Mouse (Mus musculus) lung, embryonic 15.5 days (tissue): Measurements from ENCODE around the gene Il31ra. TPM values are rescaled to one million over a fixed set of nuclear protein-coding genes. Genes with fewer than 3 reads are reported as not detected.

Experiments
- ATAC-seq: fragments of 200-750 bp; cut with Nextera tagmentation; 2 replicates; pipeline ENCODE4 v1.8.0; 2017; ENCODE audit warnings: moderate number of reproducible peaks, borderline replicate concordance; ENCODE audit not compliant: low FRiP score, low TSS enrichment; ENCODE audit errors: extremely low read depth
- H3K27ac ChIP-seq: fragments of 300-500 bp; sonication (generic); 2 replicates; pipeline ENCODE4 v1.5.1; 2015; ENCODE audit warnings: moderate library complexity, mild to moderate bottlenecking, inconsistent platforms
- H3K27me3 ChIP-seq: fragments of 300-500 bp; sonication (generic); 2 replicates; pipeline ENCODE4 v1.6.1; 2015; ENCODE audit warnings: inconsistent platforms
- H3K36me3 ChIP-seq: fragments of 300-500 bp; sonication (generic); 2 replicates; pipeline ENCODE4 v1.6.1; 2015; ENCODE audit warnings: inconsistent platforms
- H3K4me1 ChIP-seq: fragments of 300-500 bp; sonication (generic); 2 replicates; pipeline ENCODE4 v1.6.1; 2015; ENCODE audit warnings: inconsistent platforms
- H3K4me2 ChIP-seq: fragments of 300-500 bp; sonication (generic); 2 replicates; pipeline ENCODE4 v1.6.1; 2015; ENCODE audit warnings: inconsistent platforms, mild to moderate bottlenecking, moderate library complexity
- H3K4me3 ChIP-seq: fragments of 300-500 bp; sonication (generic); 2 replicates; pipeline ENCODE4 v1.5.1; 2015; ENCODE audit warnings: mild to moderate bottlenecking, inconsistent platforms
- H3K9ac ChIP-seq: fragments of 300-500 bp; sonication (generic); 2 replicates; pipeline ENCODE4 v1.6.1; 2015; ENCODE audit warnings: inconsistent platforms
- H3K9me3 ChIP-seq: fragments of 300-500 bp; sonication (generic); 2 replicates; pipeline ENCODE4 v1.6.1; 2016; ENCODE audit warnings: inconsistent platforms
- WGBS: fragments of 180-500 bp; shearing (Covaris S2); methylation state at CpG from one replicate; pipeline ENCODE4 v1.1.7; 2015; 5-methylcytosine and 5-hydroxymethylcytosine counted together
- polyA plus RNA-seq: library from polyadenylated mRNA; unstranded; fragments of >200 nt; fragmentation: Nextera tagmentation; extraction: Ambion mirVana; gene quantifications from 2 replicates; pipeline ENCODE4 v1.2.1, GENCODE M21; 2015

The Il31ra gene
- polyA plus RNA-seq, 1 experiment from 2014 or later: not detected

DNA sequence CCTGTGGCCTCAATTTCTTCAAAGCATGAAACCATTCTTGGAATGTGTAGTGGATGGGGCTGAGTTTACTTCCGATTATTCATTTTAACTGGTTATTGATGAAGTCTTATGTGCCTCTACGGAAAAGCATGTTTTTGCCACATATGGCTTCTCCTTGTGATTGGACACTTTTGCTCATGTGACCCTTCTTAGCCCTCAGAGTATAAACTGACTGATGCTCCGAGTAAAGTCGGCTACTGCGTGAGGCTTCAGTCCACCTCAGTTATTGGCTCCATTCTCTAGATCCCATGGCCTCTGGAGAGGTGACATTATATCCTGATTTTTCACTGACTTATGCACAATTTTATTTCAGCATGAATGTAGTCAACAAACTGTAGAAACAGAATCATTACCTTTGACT is 40.9 kb downstream of the Il31ra start:
- 88% methylated on average over 5 of the region's 5 CpGs for WGBS
- H3K4me1 ChIP-seq: no peaks in the 10 kb centered on the region
- no peaks in the 10 kb centered on the region for H3K36me3 ChIP-seq
- H3K9ac ChIP-seq: no peak overlapping the region
- no peaks in the 10 kb centered on the region for H3K27me3 ChIP-seq
- H3K9me3 ChIP-seq: no peaks in the 10 kb centered on the region
- H3K4me2 ChIP-seq: no peak overlapping the region
- H3K27ac ChIP-seq: no peak overlapping the region
- no peak for ATAC-seq
- H3K4me3 ChIP-seq: no peak overlapping the region

DNA sequence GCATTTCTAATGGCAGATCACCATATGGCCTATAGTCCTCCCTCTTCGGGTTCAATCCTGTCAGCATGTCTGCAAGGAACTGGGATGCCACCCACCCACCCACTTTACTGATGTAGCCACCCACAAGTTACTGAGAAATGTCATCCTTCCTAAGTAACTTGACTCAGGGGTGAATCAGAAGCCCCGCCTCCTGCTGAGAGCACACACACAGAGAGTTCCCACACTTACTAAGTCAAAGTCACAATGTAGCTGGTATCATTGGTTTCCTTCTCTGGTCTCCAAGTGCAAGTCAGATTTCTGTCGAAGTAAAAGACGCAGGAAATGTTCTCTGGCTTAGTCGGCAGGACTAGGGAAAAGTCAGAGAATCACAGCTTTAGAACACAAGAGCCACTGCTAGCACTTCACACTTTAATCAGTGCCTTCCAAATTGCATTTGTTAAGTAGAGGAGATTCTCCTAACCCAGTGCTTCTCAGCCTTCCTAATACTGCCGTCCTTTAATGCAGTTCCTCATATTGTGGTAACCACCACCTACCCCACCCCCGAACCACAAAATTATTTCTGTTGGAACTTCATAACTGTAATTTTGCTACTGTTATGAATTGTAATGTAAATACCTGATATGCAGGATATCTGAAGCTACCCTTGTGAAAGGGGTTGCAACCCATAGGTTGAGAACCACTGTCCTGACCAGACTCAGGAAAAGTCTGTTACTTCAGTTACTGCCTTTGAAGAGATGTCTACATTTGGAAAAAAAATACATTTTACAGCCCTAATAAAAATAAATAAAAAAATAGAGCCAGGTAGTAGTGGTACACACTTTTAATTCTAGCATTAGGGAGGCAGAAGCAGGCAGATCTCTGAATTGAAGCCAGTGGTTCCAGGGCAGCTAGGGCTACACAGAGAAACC is 42.3 kb downstream of the Il31ra start:
- no peak overlapping the region for H3K27ac ChIP-seq
- 62% methylated on average over 7 of the region's 7 CpGs for WGBS

DNA sequence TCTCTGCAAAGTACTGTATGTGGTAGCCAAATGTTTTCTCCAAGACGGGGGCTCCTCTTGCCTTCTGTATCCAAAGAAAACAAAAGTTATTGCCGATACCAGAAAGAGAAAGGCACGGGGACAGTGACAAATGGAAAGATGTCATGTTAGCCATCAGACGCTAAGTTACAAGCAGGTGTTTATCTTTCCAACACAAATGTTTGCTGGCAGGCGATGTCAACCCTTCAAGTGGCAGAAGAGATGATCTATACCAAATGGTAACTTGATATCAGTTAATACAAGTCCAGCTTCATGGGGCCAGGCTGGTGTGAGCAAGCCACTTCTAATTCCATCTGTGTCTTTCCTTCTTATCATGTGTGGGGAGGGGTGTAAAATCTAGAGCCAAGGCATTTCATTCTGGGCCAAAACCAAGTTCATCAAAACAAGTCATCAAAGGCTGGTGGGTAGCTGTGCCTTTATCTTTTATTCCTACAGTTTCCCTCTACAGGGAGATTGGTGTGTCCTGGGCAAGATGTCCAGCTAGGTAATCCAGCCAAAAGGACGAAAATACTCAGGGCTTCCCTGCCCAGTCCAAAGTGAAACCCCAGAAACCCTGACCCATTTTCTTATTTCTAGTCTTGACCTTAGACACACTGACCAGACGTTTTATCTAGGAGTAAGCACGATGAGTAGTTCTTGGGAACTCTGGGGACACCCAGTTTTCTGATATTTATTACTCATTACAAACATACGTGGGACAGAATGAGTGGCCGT is 52.8 kb downstream of the Il31ra start:
- H3K27ac ChIP-seq: no peak overlapping the region
- H3K9me3 ChIP-seq: no peaks in the 10 kb centered on the region
- ATAC-seq: no peak
- H3K9ac ChIP-seq: no peak overlapping the region
- no peak overlapping the region for H3K4me3 ChIP-seq
- 42% methylated on average over 10 of the region's 10 CpGs for WGBS
- no peak overlapping the region for H3K4me2 ChIP-seq
- H3K27me3 ChIP-seq: no peaks in the 10 kb centered on the region
- peaks cover 10% of the 10 kb centered on the region; the same call in 1 of the 2 replicates for H3K4me1 ChIP-seq
- no peaks in the 10 kb centered on the region for H3K36me3 ChIP-seq

More for the DNA sequence above, 42.3 kb downstream of the Il31ra start:
- H3K9ac ChIP-seq: no peak overlapping the region
- no peak overlapping the region for H3K4me3 ChIP-seq
- H3K4me2 ChIP-seq: no peak overlapping the region
- no peaks in the 10 kb centered on the region for H3K4me1 ChIP-seq
- no peak for ATAC-seq
- no peaks in the 10 kb centered on the region for H3K9me3 ChIP-seq
- H3K36me3 ChIP-seq: no peaks in the 10 kb centered on the region
- no peaks in the 10 kb centered on the region for H3K27me3 ChIP-seq

DNA sequence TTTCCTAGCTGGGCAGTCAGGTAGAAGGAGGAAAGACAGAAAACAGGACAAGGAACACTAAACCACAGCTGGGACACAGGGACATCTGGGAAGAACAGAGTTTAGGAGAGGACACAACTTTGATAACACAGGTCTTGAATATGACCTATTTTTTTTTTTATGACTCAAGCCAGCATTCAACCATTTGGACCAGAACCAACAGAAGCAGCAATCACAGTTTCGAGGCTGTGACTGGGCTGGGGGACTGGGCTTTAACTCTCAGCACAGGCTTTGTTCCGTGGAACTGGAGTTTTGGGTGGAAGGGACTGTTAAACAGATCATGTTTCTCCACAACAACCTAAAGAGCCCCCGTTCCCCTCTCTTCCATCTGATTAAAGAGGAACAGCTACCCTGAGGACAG is 53.5 kb downstream of the Il31ra start:
- H3K36me3 ChIP-seq: no peaks in the 10 kb centered on the region
- H3K9me3 ChIP-seq: no peaks in the 10 kb centered on the region
- 40% methylated on average over 3 of the region's 3 CpGs for WGBS
- ATAC-seq: no peak
- no peak overlapping the region for H3K9ac ChIP-seq
- no peak overlapping the region for H3K4me3 ChIP-seq
- peaks cover 10% of the 10 kb centered on the region; the same call in 1 of the 2 replicates for H3K4me1 ChIP-seq
- no peak overlapping the region for H3K27ac ChIP-seq
- no peak overlapping the region for H3K4me2 ChIP-seq
- no peaks in the 10 kb centered on the region for H3K27me3 ChIP-seq

DNA sequence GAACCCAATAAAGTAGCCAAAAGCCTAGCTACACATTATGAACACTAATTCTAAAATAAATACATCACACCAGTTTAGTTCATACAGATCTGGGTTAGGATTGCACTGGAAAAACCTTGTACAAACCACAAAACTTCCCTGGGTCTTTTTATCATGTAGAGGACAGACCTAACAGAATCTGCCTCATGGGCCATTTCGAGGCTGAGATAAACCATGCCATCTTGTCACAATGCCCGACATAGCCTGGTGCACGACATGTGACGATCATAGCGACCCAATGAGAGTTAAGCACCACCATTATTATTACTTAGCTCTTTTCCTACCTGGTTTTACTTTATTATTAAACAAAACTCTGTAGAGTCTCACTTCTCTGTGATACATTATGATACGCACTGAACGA is 57.1 kb downstream of the Il31ra start:
- H3K4me2 ChIP-seq: no peak overlapping the region
- 92% methylated on average over 7 of the region's 7 CpGs for WGBS
- H3K36me3 ChIP-seq: no peaks in the 10 kb centered on the region
- no peak for ATAC-seq
- no peak overlapping the region for H3K4me3 ChIP-seq
- no peaks in the 10 kb centered on the region for H3K9me3 ChIP-seq
- no peaks in the 10 kb centered on the region for H3K27me3 ChIP-seq
- H3K27ac ChIP-seq: no peak overlapping the region
- no peak overlapping the region for H3K9ac ChIP-seq
- peaks cover 10% of the 10 kb centered on the region; the same call in 1 of the 2 replicates for H3K4me1 ChIP-seq

DNA sequence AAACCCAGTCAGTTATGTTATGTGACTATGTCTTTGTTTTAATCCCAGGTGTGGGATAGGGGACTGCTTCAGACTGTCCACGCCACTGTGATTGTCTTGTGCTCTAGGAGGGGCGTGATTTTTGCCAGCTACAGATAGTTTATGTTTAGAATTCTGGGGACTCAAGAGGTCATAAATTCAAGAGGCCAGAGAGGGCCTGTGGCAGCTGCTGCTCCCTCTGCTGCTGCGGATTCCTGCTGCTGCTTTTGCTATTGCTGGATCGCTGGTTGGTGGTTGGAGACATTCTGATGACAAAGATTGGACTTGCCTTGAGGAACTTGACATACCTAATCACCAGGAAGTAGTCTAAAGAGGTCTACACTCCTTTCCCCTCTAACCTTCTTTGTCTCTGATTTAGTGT is 57.5 kb downstream of the Il31ra start:
- Histone ChIP-seq H3K36me3 (no peaks in the 10 kb centered on the region), H3K9me3 (no peaks in the 10 kb centered on the region), H3K27me3 (no peaks in the 10 kb centered on the region), H3K4me1 (peaks cover 10% of the 10 kb centered on the region; the same call in 1 of the 2 replicates), H3K9ac (no peak overlapping the region), H3K4me2 (no peak overlapping the region), H3K27ac (no peak overlapping the region), H3K4me3 (no peak overlapping the region)
- WGBS: 39% methylated on average over 4 of the region's 4 CpGs
- ATAC-seq: no peak

DNA sequence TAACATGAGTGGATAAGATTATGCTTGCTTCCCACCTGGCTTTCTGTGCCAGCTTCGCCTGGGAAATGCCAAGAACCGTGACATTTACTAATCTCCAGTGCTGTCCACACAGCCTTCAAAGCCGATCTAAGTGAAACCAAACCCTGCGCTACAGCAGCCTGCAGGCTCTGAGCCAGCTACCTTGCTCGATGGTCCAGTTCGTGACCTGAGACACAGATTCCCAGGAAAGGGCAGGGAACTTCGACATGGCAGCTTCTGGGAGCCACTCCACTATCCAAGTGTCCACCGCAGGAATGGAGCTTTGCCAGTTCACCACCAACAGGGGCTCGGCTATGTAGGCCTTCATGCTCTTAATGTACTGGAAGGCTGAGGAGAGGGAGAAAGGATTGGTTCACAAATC is 60.6 kb downstream of the Il31ra start:
- no peaks in the 10 kb centered on the region for H3K9me3 ChIP-seq
- H3K4me2 ChIP-seq: no peak overlapping the region
- H3K4me3 ChIP-seq: no peak overlapping the region
- H3K36me3 ChIP-seq: no peaks in the 10 kb centered on the region
- no peak overlapping the region for H3K9ac ChIP-seq
- no peak overlapping the region for H3K27ac ChIP-seq
- no peaks in the 10 kb centered on the region for H3K27me3 ChIP-seq
- WGBS: 66% methylated on average over 9 of the region's 9 CpGs
- no peak for ATAC-seq
- H3K4me1 ChIP-seq: no peaks in the 10 kb centered on the region

DNA sequence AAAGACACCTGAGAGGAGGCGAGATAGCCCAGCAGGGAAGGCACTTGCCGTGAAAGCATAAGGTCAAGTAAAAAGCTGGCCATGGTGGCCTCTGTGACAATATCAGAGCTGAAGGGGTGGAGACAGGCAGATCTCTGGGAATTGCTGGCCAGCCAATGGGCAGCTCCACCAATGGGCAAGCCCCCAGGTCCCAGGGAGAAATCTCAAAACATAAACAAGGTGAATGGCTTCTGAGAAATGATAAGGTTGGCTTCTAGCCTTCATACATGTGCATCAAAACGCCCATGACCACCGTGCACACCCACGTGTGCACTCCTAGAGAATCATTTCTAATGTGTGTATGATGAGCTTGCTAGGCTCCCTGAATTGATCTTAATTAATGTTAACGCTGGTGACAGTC is 61.9 kb downstream of the Il31ra start:
- H3K4me2 ChIP-seq: no peak overlapping the region
- H3K4me3 ChIP-seq: no peak overlapping the region
- 77% methylated on average over 6 of the region's 6 CpGs for whole genome bisulfite sequencing

DNA sequence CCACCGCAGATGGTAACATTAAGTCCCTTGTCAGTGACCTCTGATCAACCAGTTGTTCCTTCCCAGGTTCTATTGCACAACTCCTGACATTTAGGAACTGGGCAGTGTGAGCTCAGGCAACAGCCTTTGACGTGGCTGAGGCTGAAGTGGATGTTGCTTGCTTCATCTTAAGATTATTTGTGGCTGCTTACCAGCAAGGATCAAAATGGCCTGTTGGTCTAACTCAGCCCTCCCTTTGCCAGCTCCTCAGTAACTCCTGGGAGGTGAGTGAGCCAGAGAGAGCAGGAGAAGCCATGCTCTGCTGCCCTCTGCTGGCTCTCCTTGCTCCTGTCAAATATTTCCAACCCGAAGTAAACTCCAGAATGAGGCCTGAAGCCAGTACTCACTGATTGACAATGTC is 64.3 kb downstream of the Il31ra start:
- 31% methylated on average over 3 of the region's 3 CpGs for WGBS
- no peaks in the 10 kb centered on the region for H3K9me3 ChIP-seq

More for the DNA sequence above, 61.9 kb downstream of the Il31ra start:
- Histone ChIP-seq H3K27me3 (no peaks in the 10 kb centered on the region), H3K27ac (no peak overlapping the region), H3K36me3 (no peaks in the 10 kb centered on the region), H3K9me3 (no peaks in the 10 kb centered on the region), H3K9ac (no peak overlapping the region), H3K4me1 (no peaks in the 10 kb centered on the region)
- no peak for ATAC-seq

DNA sequence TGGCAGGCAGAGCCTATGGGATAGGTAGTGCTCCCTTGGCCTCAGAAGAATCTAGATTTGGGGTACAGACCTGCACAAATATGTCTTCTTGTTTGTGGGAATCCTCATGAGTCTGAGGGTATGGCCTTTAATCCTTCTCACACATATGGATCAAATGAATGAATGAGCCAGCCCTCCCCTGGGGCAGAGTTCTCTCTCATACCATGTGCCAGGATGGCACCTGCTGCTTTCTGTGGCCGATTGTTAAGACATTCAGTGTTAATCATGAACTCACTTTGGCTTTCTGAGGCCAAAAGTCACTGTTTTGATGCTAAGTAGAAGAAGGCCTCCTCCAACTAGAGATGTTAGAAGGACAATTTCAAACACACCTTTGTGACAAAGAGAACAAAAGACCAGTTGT is 67.0 kb downstream of the Il31ra start:
- Histone ChIP-seq H3K9ac (no peak overlapping the region), H3K27me3 (no peaks in the 10 kb centered on the region), H3K27ac (no peak overlapping the region), H3K4me2 (no peak overlapping the region), H3K36me3 (no peaks in the 10 kb centered on the region), H3K4me3 (no peak overlapping the region), H3K9me3 (no peaks in the 10 kb centered on the region), H3K4me1 (no peaks in the 10 kb centered on the region)
- no peak for ATAC-seq
- WGBS: 59% methylated on average over 1 of the region's 1 CpGs

More for the DNA sequence above, 64.3 kb downstream of the Il31ra start:
- Histone ChIP-seq H3K27me3 (no peaks in the 10 kb centered on the region), H3K36me3 (no peaks in the 10 kb centered on the region), H3K4me1 (no peaks in the 10 kb centered on the region), H3K4me2 (no peak overlapping the region), H3K9ac (no peak overlapping the region), H3K4me3 (no peak overlapping the region), H3K27ac (no peak overlapping the region)
- ATAC-seq: peak; percentile 35; the same call in 1 of the 2 replicates

DNA sequence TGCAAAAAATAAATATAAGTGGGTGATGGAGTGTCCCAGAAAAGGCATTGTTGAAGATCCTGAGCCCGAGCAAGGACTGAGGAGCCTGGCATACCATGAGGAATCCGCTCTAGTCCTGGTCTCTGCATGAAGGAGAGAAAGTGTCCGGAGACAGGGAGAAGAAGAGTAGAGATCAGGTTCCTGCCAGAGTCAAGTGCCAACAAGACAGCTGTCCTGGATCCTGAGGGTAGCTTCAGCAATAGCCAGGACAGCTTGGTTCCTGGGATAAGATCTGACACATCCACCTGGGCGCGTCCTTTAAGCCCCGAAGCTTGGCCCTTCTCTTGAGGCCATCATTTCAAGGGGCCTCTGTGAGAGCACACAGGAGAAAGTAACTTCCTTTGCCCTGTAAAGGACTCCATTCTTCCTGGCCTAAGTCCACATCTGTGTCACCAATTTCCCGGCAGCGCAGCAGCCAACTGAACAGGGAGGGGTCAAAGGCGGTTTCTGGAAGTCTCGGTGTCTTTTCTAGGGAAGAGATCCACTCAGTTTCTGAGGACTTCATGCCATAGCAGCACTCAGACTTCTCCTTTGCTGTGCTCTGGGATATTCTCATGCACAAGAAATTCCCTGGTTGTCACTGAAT is 70.7 kb downstream of the Il31ra start:
- H3K4me1 ChIP-seq: no peaks in the 10 kb centered on the region
- H3K27ac ChIP-seq: no peak overlapping the region
- H3K9ac ChIP-seq: no peak overlapping the region
- no peaks in the 10 kb centered on the region for H3K36me3 ChIP-seq
- WGBS: 76% methylated on average over 10 of the region's 10 CpGs
- no peaks in the 10 kb centered on the region for H3K27me3 ChIP-seq
- no peak overlapping the region for H3K4me3 ChIP-seq
- no peaks in the 10 kb centered on the region for H3K9me3 ChIP-seq
- ATAC-seq: no peak
- H3K4me2 ChIP-seq: no peak overlapping the region

DNA sequence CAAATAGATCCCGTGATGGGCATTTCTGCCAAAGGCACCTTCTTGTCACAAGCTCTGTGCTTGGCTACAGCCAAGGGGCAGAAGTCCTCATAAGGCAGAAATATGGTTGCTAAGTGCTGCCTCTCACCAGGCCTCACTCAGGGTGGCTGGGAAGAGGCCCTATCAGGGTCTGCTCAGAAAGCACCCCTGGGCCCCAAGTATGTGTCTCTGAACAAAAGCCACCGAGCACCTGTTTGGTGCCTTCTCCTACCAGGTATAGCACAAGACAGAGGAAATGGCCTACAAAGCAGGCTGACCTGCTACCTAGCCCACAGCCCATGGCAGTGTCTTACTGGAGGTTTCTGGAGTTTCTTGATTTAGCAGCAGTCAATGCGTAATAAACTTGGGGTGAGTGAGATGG is 71.3 kb downstream of the Il31ra start:
- ATAC-seq: no peak
- 83% methylated on average over 3 of the region's 3 CpGs for WGBS
- Histone ChIP-seq H3K4me3 (no peak overlapping the region), H3K27me3 (no peaks in the 10 kb centered on the region), H3K27ac (no peak overlapping the region), H3K9ac (no peak overlapping the region), H3K4me2 (no peak overlapping the region), H3K4me1 (no peaks in the 10 kb centered on the region), H3K36me3 (no peaks in the 10 kb centered on the region), H3K9me3 (no peaks in the 10 kb centered on the region)
